Mouse (Mus musculus) central nervous system, embryonic 18 days (tissue): ENCODE data around the gene Psen2. TPM values are rescaled to one million over a fixed set of nuclear protein-coding genes. Genes with fewer than 3 reads are reported as not detected.

Experiments
- polyA plus RNA-seq: library from polyadenylated mRNA; depleted of rRNA; stranded (reverse); fragments of >200 nt; gene quantifications from 2 replicates; pipeline ENCODE4 v1.2.3, GENCODE M21; 2012; rRNA removed

The Psen2 gene
- polyA plus RNA-seq = 28.1 and 29.3 TPM in 2 replicates

GRCm38 (mm10) chr1:180263364-180263997 is at the start of gene Psen2:
Gene Psen2, minus strand, starts transcription at chr1:180263438.

DNA sequence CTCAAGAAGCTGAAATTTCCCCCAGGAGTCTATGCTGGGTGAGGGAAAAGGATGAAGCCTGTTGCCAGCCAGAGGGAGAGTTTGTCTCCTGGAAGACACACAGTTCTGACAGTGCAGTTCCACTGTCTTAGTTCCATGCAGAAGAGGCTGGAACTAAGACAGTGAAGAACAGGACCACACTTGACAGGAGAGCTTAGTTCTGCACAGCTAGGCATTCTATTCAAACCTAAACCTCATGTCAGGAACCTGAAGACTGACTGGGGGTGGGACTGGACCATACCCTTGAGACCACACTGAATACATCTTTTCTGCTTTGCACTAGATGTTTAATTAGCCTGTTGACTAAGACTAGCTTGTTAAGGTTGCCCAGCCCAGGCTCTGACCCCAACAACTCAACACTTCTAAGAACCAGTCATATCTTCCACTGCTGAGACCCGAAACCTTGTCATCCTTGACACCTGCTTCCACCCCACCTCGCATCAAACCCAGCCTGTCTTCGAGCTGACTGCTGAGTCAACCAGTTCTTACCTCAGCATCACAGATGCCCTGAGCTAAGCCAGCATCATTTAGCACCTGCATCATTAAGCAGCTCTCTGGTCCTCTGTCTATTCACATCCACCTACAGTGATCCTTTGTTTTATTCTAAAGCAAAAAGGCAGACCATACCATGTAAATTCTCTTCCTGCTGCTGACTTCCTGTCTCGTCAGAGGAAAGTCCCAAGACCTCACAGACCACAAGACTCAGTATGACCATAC is 64.1 kb downstream of the Psen2 start, which contains the start of gene Coq8a:
Coq8a (minus strand) TSS at position 644 of the 756 bp plus-strand sequence.

Other genes with a start within 250 kb of the Psen2 start
- gene Coq8a, start 63.8 kb downstream of the Psen2 start, polyA plus RNA-seq = 4.5 and 6.1 TPM in 2 replicates
- 3.5 and 3.7 TPM in 2 replicates for gene Itpkb, start 67.0 kb upstream of the Psen2 start, polyA plus RNA-seq
- gene Stum, start 220.1 kb upstream of the Psen2 start, polyA plus RNA-seq = 32.5 and 34.1 TPM in 2 replicates